Mouse (Mus musculus) erythroblast, embryonic 14.5 days (primary cell): ENCODE results near the gene Oat.

Experiments used
- GATA1 ChIP-seq: IDR thresholded peaks from 2 replicates; pipeline ENCODE4 v1.6.1; 2012; ENCODE audit warnings: low read length, inconsistent platforms, mixed read lengths
- TAL1 ChIP-seq: IDR thresholded peaks from 3 replicates; pipeline ENCODE4 v1.6.1; 2012; ENCODE audit warnings: low read length, inconsistent platforms, mixed read lengths

- TF ChIP-seq GATA1 (no peak), TAL1 (no peak)
Measured at GRCm38 (mm10) chr7:132604720-132605119, 28.5 kb upstream of the Oat start.
